Mouse (Mus musculus): ENCODE results near the gene Mdga1. TPM values are rescaled to one million over a fixed set of nuclear protein-coding genes. Genes with fewer than 3 reads are reported as not detected.

The Mdga1 gene
- total RNA-seq, 2 experiments from 2014 or later: 16.0 to 22.2 TPM

GRCm38 (mm10) chr17:29888981-29889980 lies 80.6 kb downstream of the Mdga1 start:
- intact Hi-C loops (cut with DNase I): loop anchor here (2.0 kb wide), 1 partner anchor 566 kb away; no protein-coding TSS in a partner anchor
- DNase-seq: peak; percentile 46 to 48

GRCm38 (mm10) chr17:29887881-29888826 lies 81.7 kb downstream of the Mdga1 start:
- intact Hi-C loops (cut with DNase I): loop anchor here (2.0 kb wide), 1 partner anchor 567 kb away; no protein-coding TSS in a partner anchor
- DNase-seq: peak; percentile 61 to 64

GRCm38 (mm10) chr17:29887271-29887880 lies 82.5 kb downstream of the Mdga1 start:
- DNase-seq: peak in 1 of 2 experiments; percentile 59
- intact Hi-C loops (cut with DNase I): no loop called here

- intact Hi-C loops (cut with DNase I): no loop called here
- DNase-seq: peak; percentile 38 to 41
These were observed 83.1 kb downstream of the Mdga1 start for GRCm38 (mm10) chr17:29886655-29887251.

GRCm38 (mm10) chr17:29886061-29886460 lies 83.8 kb downstream of the Mdga1 start:
- intact Hi-C loops (cut with DNase I): no loop called here
- DNase-seq: peak; percentile 28 to 42

GRCm38 (mm10) chr17:29884596-29884995 lies 85.3 kb downstream of the Mdga1 start:
- intact Hi-C loops (cut with DNase I): no loop called here

GRCm38 (mm10) chr17:29883351-29883750 lies 86.5 kb downstream of the Mdga1 start:
- DNase-seq: no peak
- intact Hi-C loops (cut with DNase I): loop anchor here (1.0 to 2.0 kb wide), 3 partner anchors 87 to 247 kb away; no protein-coding TSS in a partner anchor

More at GRCm38 (mm10) chr17:29884596-29884995, 85.3 kb downstream of the Mdga1 start:
- DNase-seq: no peak

GRCm38 (mm10) chr17:29882885-29883284 lies 87.0 kb downstream of the Mdga1 start:
- intact Hi-C loops (cut with DNase I): loop anchor here (1.0 to 2.0 kb wide), 3 partner anchors 87 to 246 kb away; no protein-coding TSS in a partner anchor
- peak; percentile 68 to 78 for DNase-seq

- DNase-seq: no peak
- intact Hi-C loops (cut with DNase I): no loop called here
These were observed 89.6 kb downstream of the Mdga1 start for GRCm38 (mm10) chr17:29880251-29880650.

GRCm38 (mm10) chr17:29878990-29879389 lies 90.9 kb downstream of the Mdga1 start:
- intact Hi-C loops (cut with DNase I): no loop called here
- peak in 1 of 2 experiments; percentile 32 for DNase-seq

- DNase-seq: no peak
- intact Hi-C loops (cut with DNase I): no loop called here
These were observed 95.7 kb downstream of the Mdga1 start for GRCm38 (mm10) chr17:29874082-29874679.

- intact Hi-C loops (cut with DNase I): no loop called here
- DNase-seq: peak; percentile 50 to 66
These were observed 96.3 kb downstream of the Mdga1 start for GRCm38 (mm10) chr17:29873580-29874015.

- no peak for DNase-seq
- intact Hi-C loops (cut with DNase I): no loop called here
These were observed 99.6 kb downstream of the Mdga1 start for GRCm38 (mm10) chr17:29870316-29870715.

- no peak for DNase-seq
- intact Hi-C loops (cut with DNase I): no loop called here
These were observed 104.0 kb downstream of the Mdga1 start for GRCm38 (mm10) chr17:29865914-29866313.

- intact Hi-C loops (cut with DNase I): no loop called here
- DNase-seq: no peak
These were observed 105.4 kb downstream of the Mdga1 start for GRCm38 (mm10) chr17:29864440-29864839.

- DNase-seq: no peak
- intact Hi-C loops (cut with DNase I): no loop called here
These were observed 110.1 kb downstream of the Mdga1 start for GRCm38 (mm10) chr17:29859788-29860283.

- DNase-seq: peak; percentile 27 to 55
- intact Hi-C loops (cut with DNase I): no loop called here
These were observed 111.1 kb downstream of the Mdga1 start for GRCm38 (mm10) chr17:29858764-29859163.

GRCm38 (mm10) chr17:29855702-29856580 lies 113.9 kb downstream of the Mdga1 start:
- intact Hi-C loops (cut with DNase I): no loop called here
- no peak for DNase-seq

All from heart, postnatal 14 days (tissue).